Comparison of ENCODE assay signal across 21 mouse cellular contexts in genomic region chr1:189770516-189770915, GRCm38 (mm10).
"Had no signal": no experiment of that assay in that cellular context is flagged by ENCODE, and none has a peak within 500 bp of the region (broad histone marks: within the 10 kb centered on the region; RNA-seq: fewer than 3 reads in every experiment).

No protein-coding gene starts in this region.

- H3K4me2 ChIP-seq: intestine, embryonic 15.5 days; limb, embryonic 13.5 days; liver, embryonic 12.5 days; liver, embryonic 15.5 days; lung, embryonic 15.5 days; midbrain, embryonic 13.5 days; neural tube, embryonic 13.5 days had no signal

- ATAC-seq: intestine, embryonic 15.5 days; liver, embryonic 12.5 days; midbrain, embryonic 13.5 days; midbrain, embryonic 16.5 days had no signal

- DNase-seq: kidney, adult 11 months; layer of hippocampus, adult 9-11 months; liver; lung, adult 18-20 months; lung, postnatal 14 days; thymus, adult 18-20 months; thymus, postnatal 36 days had no signal

- H3K4me3 ChIP-seq: intestine, embryonic 15.5 days; layer of hippocampus, adult 2 months; limb, embryonic 10.5 days; limb, embryonic 13.5 days; liver, embryonic 12.5 days; liver, embryonic 15.5 days; lung, embryonic 15.5 days; megakaryocyte, embryonic 14.5 days; midbrain, embryonic 10.5 days; midbrain, embryonic 13.5 days; myocyte; neural tube, embryonic 13.5 days had no signal

- H3K27me3 ChIP-seq: intestine, embryonic 15.5 days; limb, embryonic 13.5 days; liver, embryonic 15.5 days; lung, embryonic 15.5 days; midbrain, embryonic 13.5 days; neural tube, embryonic 13.5 days had no signal

- H3K9ac ChIP-seq: intestine, embryonic 15.5 days; limb, embryonic 13.5 days; liver, embryonic 12.5 days; liver, embryonic 15.5 days; lung, embryonic 15.5 days; midbrain, embryonic 13.5 days; neural tube, embryonic 13.5 days had no signal

- H3K27ac ChIP-seq: intestine, embryonic 15.5 days; layer of hippocampus, adult 2 months; liver, embryonic 12.5 days; liver, embryonic 15.5 days; lung, embryonic 15.5 days; macrophage; midbrain, embryonic 10.5 days; midbrain, embryonic 13.5 days; neural tube, embryonic 13.5 days had no signal

- H3K9me3 ChIP-seq: intestine, embryonic 15.5 days; limb, embryonic 10.5 days; limb, embryonic 13.5 days; liver, embryonic 12.5 days; liver, embryonic 15.5 days; lung, embryonic 15.5 days; megakaryocyte, embryonic 14.5 days; midbrain, embryonic 10.5 days; midbrain, embryonic 13.5 days; neural tube, embryonic 13.5 days had no signal

- H3K36me3 ChIP-seq: intestine, embryonic 15.5 days; limb, embryonic 10.5 days; limb, embryonic 13.5 days; liver, embryonic 12.5 days; liver, embryonic 15.5 days; lung, embryonic 15.5 days; midbrain, embryonic 10.5 days; midbrain, embryonic 13.5 days; neural tube, embryonic 13.5 days had no signal

- H3K4me1 ChIP-seq: midbrain, embryonic 13.5 days had no signal
